Mouse (Mus musculus) monocyte, adult 2 months (primary cell): Measurements from ENCODE around the gene Parva.

Experiments used
- DNase-seq, 2 experiments: peaks; one replicate each; pipeline ENCODE4 v3.0.0; 2022; ENCODE audit warnings: low spot score in 2 of 2, low read depth in 1 of 2

The Parva gene

GRCm38 (mm10) chr7:112511309-112511708 lies 84.0 kb downstream of the Parva start:
- no peak for DNase-seq

DNA sequence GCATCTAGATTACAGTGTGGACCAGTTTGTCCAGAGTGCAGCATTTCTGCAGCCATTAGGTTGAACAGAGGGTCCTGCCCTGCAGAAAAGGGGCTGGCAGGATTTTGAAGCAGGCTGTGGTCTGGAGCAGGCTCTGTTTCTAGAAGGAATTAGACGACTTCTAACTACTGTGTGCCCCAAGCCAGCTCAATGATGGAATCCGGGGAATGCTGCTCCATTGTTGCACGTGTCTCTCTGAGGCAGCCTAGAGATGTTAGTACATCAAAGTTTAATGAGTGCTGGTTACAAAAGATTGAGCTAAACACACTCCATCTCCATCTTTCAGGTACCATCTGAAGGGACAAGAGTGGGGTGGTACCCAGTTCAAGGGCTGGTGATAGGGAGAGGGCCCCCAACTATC lies 85.0 kb downstream of the Parva start:
- DNase-seq, result no peak

GRCm38 (mm10) chr7:112512895-112513294 lies 85.6 kb downstream of the Parva start:
- DNase-seq, result no peak

DNA sequence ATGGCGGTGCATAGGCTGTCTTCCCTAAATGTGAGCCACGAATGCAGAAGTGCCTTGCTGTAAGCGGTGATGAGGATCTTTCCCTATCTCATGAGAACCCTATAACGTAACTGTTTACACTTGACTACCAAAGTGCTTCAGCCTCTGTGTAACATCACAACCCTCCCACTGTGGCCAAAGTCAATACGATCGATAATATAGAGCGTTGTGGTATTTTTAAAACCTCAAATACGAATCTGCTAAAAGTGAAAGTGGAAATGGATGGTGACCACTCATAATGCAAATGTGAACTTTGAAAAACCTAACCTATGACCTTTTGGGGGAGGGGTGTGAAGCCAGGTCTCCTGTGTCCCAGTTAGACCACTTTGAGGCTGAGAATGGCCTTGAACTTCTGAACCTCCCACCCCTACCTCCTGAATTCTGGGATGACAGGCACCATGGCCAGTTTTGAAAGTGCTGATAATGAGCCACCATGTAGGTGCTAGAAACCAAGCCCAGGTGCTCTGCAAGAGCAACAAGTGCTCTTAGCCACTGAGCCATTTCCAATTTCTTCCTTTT lies 87.4 kb downstream of the Parva start:
- no peak for DNase-seq

- no peak for DNase-seq
Measured at GRCm38 (mm10) chr7:112525465-112525864, 98.2 kb downstream of the Parva start.

DNA sequence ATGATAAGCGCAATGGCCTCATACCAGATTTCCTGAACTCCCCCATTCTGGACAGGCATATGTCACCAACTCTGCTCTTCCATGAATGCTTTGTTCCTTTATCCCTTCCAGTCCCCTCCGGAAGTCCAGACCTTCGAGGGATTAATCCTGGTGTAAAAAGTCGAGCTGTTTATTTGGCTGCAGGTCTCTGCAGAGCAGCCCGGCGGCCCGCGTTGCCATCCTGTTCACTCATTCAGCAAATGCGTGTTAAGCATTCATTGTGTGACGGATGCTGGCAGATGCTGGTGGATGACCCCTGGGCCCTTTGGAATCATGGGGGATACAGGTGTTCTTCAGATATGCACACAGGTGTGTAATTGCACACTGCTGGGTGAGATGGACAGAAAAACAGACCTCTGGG lies 98.9 kb downstream of the Parva start:
- DNase-seq, result no peak

DNA sequence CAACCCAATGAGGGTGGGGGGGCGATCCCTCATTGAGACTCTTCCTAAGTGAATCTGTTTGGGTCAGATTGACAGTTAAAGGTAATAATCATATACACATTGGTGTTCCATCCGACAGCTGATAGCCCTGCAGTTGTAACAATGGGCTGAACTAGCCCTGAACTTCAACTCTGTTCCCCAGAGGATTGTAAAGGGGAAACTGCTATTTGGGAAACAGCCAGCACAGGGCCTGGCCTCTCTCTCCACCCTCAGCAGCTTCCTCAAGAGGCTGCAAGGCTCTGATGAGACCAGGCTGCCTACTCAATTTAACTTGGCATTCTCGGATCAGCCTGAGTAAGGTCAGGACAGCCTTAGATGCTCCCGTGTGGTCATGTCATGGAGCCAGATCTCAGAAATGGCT lies 99.9 kb downstream of the Parva start:
- DNase-seq, result no peak

- DNase-seq, result no peak
Measured at GRCm38 (mm10) chr7:112528059-112528458, 100.8 kb downstream of the Parva start.

- DNase-seq, result no peak
Measured at GRCm38 (mm10) chr7:112528582-112529360, 101.5 kb downstream of the Parva start.

DNA sequence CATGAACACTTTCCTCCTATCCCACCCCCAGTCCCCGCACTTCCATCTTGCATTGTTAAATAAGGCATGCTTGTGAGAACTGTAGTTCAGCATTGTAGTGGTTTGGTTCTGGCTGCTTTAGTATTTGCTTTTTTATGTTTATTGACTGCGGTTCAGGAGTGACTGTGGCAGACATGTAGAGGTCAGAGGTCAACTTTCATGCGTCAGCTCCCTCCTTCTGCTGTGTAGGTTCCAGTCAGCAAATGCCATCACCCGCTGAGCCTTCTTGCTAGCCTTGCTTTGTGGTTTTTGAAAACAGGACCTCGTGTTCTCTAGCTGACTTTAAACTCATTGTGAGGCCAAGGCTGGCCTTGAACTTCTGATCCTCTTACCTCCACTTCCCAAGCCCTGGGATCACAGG lies 103.6 kb downstream of the Parva start:
- DNase-seq, result no peak

DNA sequence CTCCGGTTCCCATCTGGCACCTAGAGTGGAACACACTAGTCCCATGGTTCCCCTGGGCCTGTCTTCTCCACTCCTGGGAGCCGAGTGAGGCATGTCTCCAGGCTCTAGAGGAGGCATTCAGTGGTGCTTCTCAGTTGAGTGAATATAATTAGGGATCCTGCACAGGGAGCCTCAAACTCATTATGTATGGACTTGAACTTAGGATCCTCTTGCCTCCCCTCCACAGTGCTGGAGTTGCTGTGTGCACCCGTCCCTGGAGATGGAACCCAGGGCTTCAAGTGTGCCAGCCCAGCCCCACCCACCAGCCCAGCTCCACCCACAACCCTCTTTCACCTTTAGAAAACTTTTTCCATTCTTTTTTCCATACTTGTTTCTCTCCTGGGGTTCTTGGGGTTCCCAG lies 106.8 kb downstream of the Parva start:
- no peak for DNase-seq

GRCm38 (mm10) chr7:112535408-112535921 lies 108.2 kb downstream of the Parva start:
- DNase-seq, result no peak

DNA sequence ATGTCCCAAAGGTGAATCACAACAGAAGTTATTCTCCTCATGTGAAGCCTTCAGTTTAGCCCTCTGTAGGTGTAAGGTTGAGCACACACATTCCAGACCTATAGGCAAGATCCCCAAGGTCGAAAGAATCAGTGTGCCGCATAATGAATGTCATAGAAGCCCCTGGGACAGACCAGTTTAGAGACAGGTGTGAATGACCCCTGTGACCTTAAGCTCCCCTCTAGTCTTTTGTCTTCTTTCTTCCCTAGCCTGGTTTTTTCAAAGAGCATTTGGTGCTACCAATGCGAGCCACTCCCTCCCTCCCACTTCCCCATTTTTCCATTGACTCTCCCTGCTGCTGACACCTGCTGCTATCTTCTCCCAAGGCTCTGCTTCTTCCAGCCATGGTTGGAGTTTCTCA lies 121.8 kb downstream of the Parva start:
- DNase-seq, result no peak

DNA sequence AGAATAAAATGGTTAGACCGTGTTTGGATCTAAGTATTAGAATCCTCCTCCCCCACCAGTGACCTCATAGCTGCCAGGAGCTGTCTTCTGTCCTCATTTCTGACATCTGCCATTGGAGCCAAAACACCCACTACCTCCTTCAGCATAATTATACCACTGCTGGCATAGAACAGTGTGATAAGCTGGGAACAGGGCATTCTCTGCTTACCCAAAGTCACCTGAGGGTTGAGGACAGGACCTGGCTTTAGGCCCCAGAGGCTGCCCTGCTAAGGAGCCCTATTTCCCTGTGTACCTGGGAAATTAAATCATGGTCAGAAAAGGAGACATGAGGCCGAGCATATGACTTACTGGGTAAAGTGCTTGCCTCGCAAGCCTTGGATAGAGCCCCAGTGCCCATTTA lies 134.2 kb downstream of the Parva start:
- DNase-seq, result no peak

DNA sequence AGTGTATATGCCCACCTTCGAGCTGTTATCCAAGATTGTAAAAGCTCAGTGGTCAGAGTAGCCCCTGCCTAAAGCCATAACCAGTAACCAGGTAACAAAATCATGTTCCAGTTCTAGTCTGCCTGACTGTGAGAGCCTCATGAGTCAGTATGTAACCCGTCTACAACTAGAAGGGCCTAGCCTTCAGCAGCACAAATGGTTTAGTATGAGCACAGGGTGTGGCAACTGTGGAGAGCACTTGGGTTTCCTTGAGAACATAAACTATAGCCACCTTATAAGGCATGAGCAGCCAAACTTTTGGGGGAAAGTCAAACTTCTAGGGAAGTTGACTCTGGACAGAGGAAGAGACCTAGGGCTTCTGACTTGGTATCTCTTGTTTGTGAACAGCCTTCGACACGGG lies 139.7 kb downstream of the Parva start:
- no peak for DNase-seq

DNA sequence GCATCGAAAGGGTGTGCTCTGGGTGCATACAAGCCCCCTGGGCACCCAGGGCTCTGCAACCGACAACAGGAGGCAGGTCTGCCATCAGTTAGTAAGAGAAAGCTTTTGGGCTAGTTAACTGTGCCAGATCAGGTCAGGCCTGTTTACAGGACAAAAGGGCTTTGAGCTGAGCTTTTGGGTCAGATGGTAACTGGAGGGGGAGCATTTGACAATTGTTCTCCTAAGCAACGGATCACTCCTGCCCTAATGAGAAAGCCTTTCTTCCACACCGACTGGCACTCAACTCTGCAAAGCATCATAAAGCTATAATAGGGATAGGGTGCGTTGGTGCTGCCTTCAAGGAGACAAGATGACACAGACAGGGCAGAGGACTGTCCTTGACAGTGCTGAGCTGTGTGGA lies 141.7 kb downstream of the Parva start:
- no peak for DNase-seq

DNA sequence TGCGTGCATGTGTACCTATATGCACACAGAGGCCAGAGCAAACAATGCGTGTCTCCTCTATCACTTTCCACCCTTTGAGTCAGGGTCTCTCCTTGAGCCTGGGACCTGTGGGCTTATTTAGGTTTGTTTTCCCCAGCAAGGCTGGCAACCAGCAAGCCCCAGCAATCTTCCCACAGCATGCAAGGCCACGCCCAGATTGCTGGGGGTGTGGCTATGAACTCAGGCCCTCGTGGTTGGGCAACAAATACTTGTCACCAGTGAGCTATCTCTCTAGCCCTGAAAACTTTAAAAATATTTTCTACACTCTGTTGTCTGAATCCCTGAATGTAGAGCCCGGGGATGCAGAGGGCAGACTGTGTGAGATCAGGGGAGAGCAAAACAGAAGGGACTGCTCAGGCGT lies 154.3 kb downstream of the Parva start:
- DNase-seq, result no peak

DNA sequence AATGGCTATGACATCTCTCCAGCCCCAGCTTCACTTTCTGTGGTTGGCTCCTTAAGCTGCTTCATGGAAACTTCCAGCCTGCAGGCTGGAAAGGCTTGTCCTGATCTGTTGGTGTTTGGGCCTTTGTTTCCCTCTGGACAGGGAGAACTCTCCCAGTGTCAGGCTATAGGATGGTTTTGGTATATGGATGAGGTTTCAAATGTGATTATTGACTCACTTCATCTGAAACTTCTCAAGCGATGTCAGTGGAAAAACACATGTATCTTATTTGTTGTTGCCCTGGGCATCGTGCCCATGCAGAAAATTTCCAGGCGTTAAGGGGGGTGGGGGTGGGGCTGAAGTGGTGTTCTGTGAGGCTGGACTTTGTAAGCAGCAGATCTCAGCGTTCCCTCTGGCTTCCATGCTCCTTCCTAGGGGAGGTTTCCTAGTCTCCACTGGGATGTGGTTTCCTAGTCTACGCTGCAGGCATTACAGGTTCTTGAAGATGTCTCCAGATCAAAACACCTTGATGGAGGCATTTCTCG lies 155.6 kb downstream of the Parva start:
- DNase-seq, result no peak

DNA sequence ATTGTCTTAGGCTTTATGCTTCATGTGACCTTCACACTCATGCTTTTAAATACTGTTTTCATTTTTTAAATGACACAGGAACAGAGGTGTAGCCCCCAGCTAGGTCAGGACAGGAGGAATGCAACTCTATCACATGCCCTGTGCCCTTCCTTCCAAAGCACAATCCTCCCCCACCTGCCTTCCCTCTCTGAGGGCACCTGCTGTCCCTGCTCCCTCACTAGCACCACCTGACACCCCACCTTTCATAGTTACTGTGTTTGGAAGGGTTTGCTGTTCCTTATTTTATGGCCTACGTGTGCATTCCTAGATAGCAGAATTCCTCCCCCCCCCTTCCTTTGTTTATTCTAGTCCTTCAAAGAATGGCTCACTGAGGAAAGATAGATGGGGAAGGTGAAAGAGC lies 160.1 kb downstream of the Parva start:
- DNase-seq, result no peak

- DNase-seq, result no peak
Measured at GRCm38 (mm10) chr7:112589530-112589929, 162.2 kb downstream of the Parva start.

DNA sequence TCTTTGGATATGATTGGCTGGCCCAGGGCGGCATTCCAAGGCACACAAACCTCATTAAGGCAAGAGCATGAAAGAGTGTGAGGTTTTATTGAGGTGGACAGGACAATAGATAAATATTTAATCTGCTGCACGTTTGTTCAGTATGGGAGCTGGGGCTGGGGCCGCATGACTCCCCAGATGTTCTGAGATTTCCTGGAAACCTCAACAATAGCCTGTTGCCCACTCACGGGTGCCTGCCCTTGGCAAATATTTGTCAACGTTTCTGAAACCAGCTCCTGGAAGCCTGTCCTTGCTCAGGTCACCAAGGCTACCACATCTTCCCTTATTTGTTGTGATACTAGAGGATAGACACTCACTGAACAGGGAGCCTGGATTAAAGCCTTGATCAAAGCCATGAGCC lies 166.3 kb downstream of the Parva start:
- no peak for DNase-seq

DNA sequence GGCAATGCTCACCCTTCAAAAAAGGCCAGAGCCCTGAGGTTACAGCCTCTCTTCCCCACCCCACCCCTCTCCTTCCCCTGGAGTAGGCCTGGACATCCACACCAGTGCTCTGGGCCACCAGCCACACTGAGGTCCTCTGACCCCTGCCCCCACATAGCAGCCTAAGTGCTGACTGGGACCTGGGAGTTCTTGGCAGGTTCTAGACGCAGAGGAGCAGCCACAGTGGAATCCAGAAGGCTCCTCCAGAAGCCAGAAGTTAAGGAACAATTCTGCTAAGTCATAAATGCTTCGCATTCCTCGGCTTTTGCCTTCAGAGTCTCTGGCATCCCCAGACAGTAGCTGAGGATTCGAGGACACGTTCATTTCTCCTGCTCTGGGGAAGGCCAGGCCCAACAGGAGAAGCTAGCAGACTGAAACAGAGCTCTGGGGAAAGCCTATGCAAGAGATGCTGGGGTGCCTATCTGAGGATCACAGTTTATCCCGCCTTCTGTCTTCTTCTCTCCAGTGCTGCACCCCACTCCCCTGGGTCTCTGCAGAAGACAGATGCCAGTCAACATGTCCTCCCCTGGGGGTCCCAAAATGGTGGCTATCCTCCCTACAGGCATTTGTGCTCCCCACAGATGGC lies 168.0 kb downstream of the Parva start:
- DNase-seq, result no peak
